Mouse (Mus musculus): ENCODE measurements around the gene Acsm3. TPM values are rescaled to one million over a fixed set of nuclear protein-coding genes. Genes with fewer than 3 reads are reported as not detected.
"Not testable (repeated sequence)": the region's sequence is repeated elsewhere in the genome, so short reads cannot be mapped to it uniquely, and the experiment has no call there.

Acsm3 gene
- not detected in 2 replicates for polyA plus RNA-seq (2015; fragmentation: Nextera tagmentation; extraction: Ambion mirVana)

- no peaks in the 10 kb centered on the region for H3K36me3 ChIP-seq (ENCODE audit: control insufficient read depth, insufficient read depth)
- H3K4me3 ChIP-seq (replicated peaks; ENCODE audit: low read length) = no peak within 1 kb of the TSS
- no peaks in the 10 kb centered on the region for H3K27me3 ChIP-seq (replicated peaks; ENCODE audit: control insufficient read depth, insufficient read depth, low read length)
- H3K9ac ChIP-seq (replicated peaks; ENCODE audit: low read depth, low read length) = no peak within 1 kb of the TSS
- no peaks in the 10 kb centered on the region for H3K9me3 ChIP-seq (ENCODE audit: control insufficient read depth, low read length)
- no peak for ATAC-seq
- H3K4me2 ChIP-seq (ENCODE audit: low read length) = no peak within 1 kb of the TSS
- 91% methylated on average over 11 of the region's 11 CpGs for WGBS
- no peaks in the 10 kb centered on the region for H3K4me1 ChIP-seq (replicated peaks; ENCODE audit: control insufficient read depth, insufficient read depth, low read length)
- H3K27ac ChIP-seq (ENCODE audit: low read length) = no peak within 1 kb of the TSS
Measured at GRCm38 (mm10) chr7:119760527-119760951, at the start of gene Acsm3. TSS of gene Acsm3 (plus strand) at chr7:119760923.

GRCm38 (mm10) chr7:119714111-119714510 is 46.6 kb upstream of the Acsm3 start:
- ATAC-seq = no peak
- H3K27ac ChIP-seq (ENCODE audit: low read length) = no peak overlapping the region
- H3K9ac ChIP-seq (replicated peaks; ENCODE audit: low read depth, low read length) = no peak overlapping the region
- H3K9me3 ChIP-seq (ENCODE audit: control insufficient read depth, low read length) = no peaks in the 10 kb centered on the region
- H3K4me2 ChIP-seq (ENCODE audit: low read length) = no peak overlapping the region
- WGBS = 93% methylated on average over 7 of the region's 7 CpGs
- H3K27me3 ChIP-seq (replicated peaks; ENCODE audit: control insufficient read depth, insufficient read depth, low read length) = no peaks in the 10 kb centered on the region
- peaks cover 26% of the 10 kb centered on the region for H3K36me3 ChIP-seq (ENCODE audit: control insufficient read depth, insufficient read depth)
- H3K4me1 ChIP-seq (replicated peaks; ENCODE audit: control insufficient read depth, insufficient read depth, low read length) = no peaks in the 10 kb centered on the region
- no peak overlapping the region for H3K4me3 ChIP-seq (replicated peaks; ENCODE audit: low read length)

- Histone ChIP-seq H3K9ac (replicated peaks; ENCODE audit: low read depth, low read length) (peak within 1 kb of the TSS; percentile 86), H3K27ac (ENCODE audit: low read length) (peak within 1 kb of the TSS; percentile 65), H3K4me3 (replicated peaks; ENCODE audit: low read length) (peak within 1 kb of the TSS; percentile 98), H3K27me3 (replicated peaks; ENCODE audit: control insufficient read depth, insufficient read depth, low read length) (no peaks in the 10 kb centered on the region), H3K36me3 (ENCODE audit: control insufficient read depth, insufficient read depth) (peaks cover 26% of the 10 kb centered on the region), H3K4me1 (replicated peaks; ENCODE audit: control insufficient read depth, insufficient read depth, low read length) (peaks cover 5% of the 10 kb centered on the region), H3K4me2 (ENCODE audit: low read length) (peak within 1 kb of the TSS; percentile 77), H3K9me3 (ENCODE audit: control insufficient read depth, low read length) (no peaks in the 10 kb centered on the region)
- peak; percentile 97 for ATAC-seq
- whole genome bisulfite sequencing = under 1% methylated on average over 60 of the region's 60 CpGs
Measured at GRCm38 (mm10) chr7:119720253-119720946, 40.3 kb upstream of the Acsm3 start, which contains the start of gene Thumpd1. TSS of gene Thumpd1 (minus strand) at chr7:119720798.

- peak overlapping the region; percentile 52 for H3K27ac ChIP-seq (ENCODE audit: low read length)
- peaks cover 22% of the 10 kb centered on the region for H3K36me3 ChIP-seq (ENCODE audit: control insufficient read depth, insufficient read depth)
- peak overlapping the region; percentile 77 for H3K4me2 ChIP-seq (ENCODE audit: low read length)
- H3K9ac ChIP-seq (replicated peaks; ENCODE audit: low read depth, low read length) = peak overlapping the region; percentile 86
- WGBS = 13% methylated on average over 8 of the region's 8 CpGs
- peaks cover 5% of the 10 kb centered on the region for H3K4me1 ChIP-seq (replicated peaks; ENCODE audit: control insufficient read depth, insufficient read depth, low read length)
- H3K9me3 ChIP-seq (ENCODE audit: control insufficient read depth, low read length) = no peaks in the 10 kb centered on the region
- H3K27me3 ChIP-seq (replicated peaks; ENCODE audit: control insufficient read depth, insufficient read depth, low read length) = no peaks in the 10 kb centered on the region
- H3K4me3 ChIP-seq (replicated peaks; ENCODE audit: low read length) = peak overlapping the region; percentile 98
- peak; percentile 53 for ATAC-seq
Measured at GRCm38 (mm10) chr7:119720947-119721310, 39.8 kb upstream of the Acsm3 start.

GRCm38 (mm10) chr7:119727621-119728020 is 33.1 kb upstream of the Acsm3 start:
- Histone ChIP-seq H3K4me3 (replicated peaks; ENCODE audit: low read length) (no peak overlapping the region), H3K27ac (ENCODE audit: low read length) (no peak overlapping the region), H3K9me3 (ENCODE audit: control insufficient read depth, low read length) (no peaks in the 10 kb centered on the region), H3K4me2 (ENCODE audit: low read length) (no peak overlapping the region), H3K4me1 (replicated peaks; ENCODE audit: control insufficient read depth, insufficient read depth, low read length) (no peaks in the 10 kb centered on the region), H3K9ac (replicated peaks; ENCODE audit: low read depth, low read length) (no peak overlapping the region), H3K36me3 (ENCODE audit: control insufficient read depth, insufficient read depth) (no peaks in the 10 kb centered on the region), H3K27me3 (replicated peaks; ENCODE audit: control insufficient read depth, insufficient read depth, low read length) (no peaks in the 10 kb centered on the region)
- WGBS = 96% methylated on average over 2 of the region's 2 CpGs
- no peak for ATAC-seq

GRCm38 (mm10) chr7:119731262-119731661 is 29.5 kb upstream of the Acsm3 start:
- not testable (repeated sequence) for H3K27ac ChIP-seq (ENCODE audit: low read length); H3K9ac ChIP-seq (replicated peaks; ENCODE audit: low read depth, low read length); ATAC-seq; H3K4me3 ChIP-seq (replicated peaks; ENCODE audit: low read length); H3K4me1 ChIP-seq (replicated peaks; ENCODE audit: control insufficient read depth, insufficient read depth, low read length); H3K9me3 ChIP-seq (ENCODE audit: control insufficient read depth, low read length); H3K27me3 ChIP-seq (replicated peaks; ENCODE audit: control insufficient read depth, insufficient read depth, low read length); H3K36me3 ChIP-seq (ENCODE audit: control insufficient read depth, insufficient read depth); H3K4me2 ChIP-seq (ENCODE audit: low read length)
- WGBS = 81% methylated on average over 4 of the region's 4 CpGs

- no peaks in the 10 kb centered on the region for H3K27me3 ChIP-seq (replicated peaks; ENCODE audit: control insufficient read depth, insufficient read depth, low read length)
- no peaks in the 10 kb centered on the region for H3K9me3 ChIP-seq (ENCODE audit: control insufficient read depth, low read length)
- WGBS = 94% methylated on average over 2 of the region's 2 CpGs
- no peaks in the 10 kb centered on the region for H3K4me1 ChIP-seq (replicated peaks; ENCODE audit: control insufficient read depth, insufficient read depth, low read length)
- H3K27ac ChIP-seq (ENCODE audit: low read length) = no peak overlapping the region
- H3K36me3 ChIP-seq (ENCODE audit: control insufficient read depth, insufficient read depth) = no peaks in the 10 kb centered on the region
- 0 out of 2 replicates have a peak, but pooled peaks have one; percentile 36 for ATAC-seq
- no peak overlapping the region for H3K9ac ChIP-seq (replicated peaks; ENCODE audit: low read depth, low read length)
- H3K4me3 ChIP-seq (replicated peaks; ENCODE audit: low read length) = no peak overlapping the region
- no peak overlapping the region for H3K4me2 ChIP-seq (ENCODE audit: low read length)
Measured at GRCm38 (mm10) chr7:119738877-119739276, 21.8 kb upstream of the Acsm3 start.

GRCm38 (mm10) chr7:119739798-119740468 is 20.8 kb upstream of the Acsm3 start:
- ATAC-seq = peak; percentile 81
- H3K4me1 ChIP-seq (replicated peaks; ENCODE audit: control insufficient read depth, insufficient read depth, low read length); H3K27ac ChIP-seq (ENCODE audit: low read length); H3K9me3 ChIP-seq (ENCODE audit: control insufficient read depth, low read length); H3K27me3 ChIP-seq (replicated peaks; ENCODE audit: control insufficient read depth, insufficient read depth, low read length); H3K36me3 ChIP-seq (ENCODE audit: control insufficient read depth, insufficient read depth): not testable (repeated sequence)
- H3K4me3 ChIP-seq (replicated peaks; ENCODE audit: low read length) = peak overlapping the region; percentile 39
- 3% methylated on average over 27 of the region's 44 CpGs for WGBS
- peak overlapping the region; percentile 42; the same call in 1 of the 2 replicates for H3K9ac ChIP-seq (replicated peaks; ENCODE audit: low read depth, low read length)
- H3K4me2 ChIP-seq (ENCODE audit: low read length) = peak overlapping the region; percentile 46

- 0 out of 2 replicates have a peak, but pooled peaks cover 3% of the 10 kb centered on the region for H3K4me1 ChIP-seq (replicated peaks; ENCODE audit: control insufficient read depth, insufficient read depth, low read length)
- H3K9me3 ChIP-seq (ENCODE audit: control insufficient read depth, low read length) = no peaks in the 10 kb centered on the region
- no peak overlapping the region for H3K9ac ChIP-seq (replicated peaks; ENCODE audit: low read depth, low read length)
- no peaks in the 10 kb centered on the region for H3K27me3 ChIP-seq (replicated peaks; ENCODE audit: control insufficient read depth, insufficient read depth, low read length)
- H3K27ac ChIP-seq (ENCODE audit: low read length) = no peak overlapping the region
- WGBS = 8% methylated on average over 34 of the region's 34 CpGs
- peak overlapping the region; percentile 28 for H3K4me2 ChIP-seq (ENCODE audit: low read length)
- ATAC-seq = 0 out of 2 replicates have a peak, but pooled peaks have one; percentile 28
- H3K4me3 ChIP-seq (replicated peaks; ENCODE audit: low read length) = no peak overlapping the region
- no peaks in the 10 kb centered on the region for H3K36me3 ChIP-seq (ENCODE audit: control insufficient read depth, insufficient read depth)
Measured at GRCm38 (mm10) chr7:119744321-119744720, 16.4 kb upstream of the Acsm3 start.

All from forebrain, embryonic 16.5 days (tissue).